Mouse (Mus musculus): ENCODE data around the gene Chd1l. TPM values are rescaled to one million over a fixed set of nuclear protein-coding genes. Genes with fewer than 3 reads are reported as not detected.

Gene Chd1l
- total RNA-seq (2021) = 10 to 100 TPM; 12.1 to 14.9 TPM
- long read RNA-seq, experiment 1, transcript Chd1l-201 (23 exons, 3,008 nt) = major isoform, 8 of 32 reads
- long read RNA-seq, experiment 1, partial matches to known transcripts = 5 of 32 reads
- long read RNA-seq, experiment 1, other reads (novel, unspliced or antisense) = 19 of 32 reads
- long read RNA-seq, experiment 2, partial matches to known transcripts = 3 of 15 reads
- long read RNA-seq, experiment 2, other reads (novel, unspliced or antisense) = 9 of 15 reads

- DNase-seq = peak; percentile 95
Observed at GRCm38 (mm10) chr3:97609845-97610410, at the start of gene Chd1l. Gene Chd1l, minus strand, starts transcription at chr3:97610203.

- DNase-seq = no peak
Observed at GRCm38 (mm10) chr3:97659746-97660145, 49.7 kb upstream of the Chd1l start.

GRCm38 (mm10) chr3:97658426-97659193 lies 48.6 kb upstream of the Chd1l start:
- peak; percentile 18 for DNase-seq

- peak; percentile 100 for DNase-seq
Observed at GRCm38 (mm10) chr3:97657655-97658411, 47.8 kb upstream of the Chd1l start, which contains the start of gene Prkab2. Gene Prkab2, plus strand, starts transcription at chr3:97658193.

GRCm38 (mm10) chr3:97654901-97655300 lies 44.9 kb upstream of the Chd1l start:
- DNase-seq = peak; percentile 47

GRCm38 (mm10) chr3:97653781-97654180 lies 43.8 kb upstream of the Chd1l start:
- no peak for DNase-seq

GRCm38 (mm10) chr3:97651604-97652003 lies 41.6 kb upstream of the Chd1l start:
- DNase-seq = no peak

GRCm38 (mm10) chr3:97649469-97649868 lies 39.5 kb upstream of the Chd1l start:
- DNase-seq = peak; percentile 22

GRCm38 (mm10) chr3:97649022-97649421 lies 39.0 kb upstream of the Chd1l start:
- DNase-seq = no peak

GRCm38 (mm10) chr3:97648518-97648917 lies 38.5 kb upstream of the Chd1l start:
- DNase-seq = no peak

- no peak for DNase-seq
Observed at GRCm38 (mm10) chr3:97642001-97642400, 32.0 kb upstream of the Chd1l start.

GRCm38 (mm10) chr3:97641396-97641795 lies 31.4 kb upstream of the Chd1l start:
- DNase-seq = no peak

GRCm38 (mm10) chr3:97634288-97634761 lies 24.3 kb upstream of the Chd1l start:
- DNase-seq = peak; percentile 69

- DNase-seq = no peak
Observed at GRCm38 (mm10) chr3:97633456-97633855, 23.5 kb upstream of the Chd1l start.

GRCm38 (mm10) chr3:97631258-97631860 lies 21.4 kb upstream of the Chd1l start:
- DNase-seq = no peak

GRCm38 (mm10) chr3:97630746-97631145 lies 20.7 kb upstream of the Chd1l start:
- no peak for DNase-seq

GRCm38 (mm10) chr3:97629941-97630340 lies 19.9 kb upstream of the Chd1l start:
- DNase-seq = no peak

- peak; percentile 82 for DNase-seq
Observed at GRCm38 (mm10) chr3:97628391-97629001, 18.5 kb upstream of the Chd1l start, which contains the start of gene Fmo5. Gene Fmo5, plus strand, starts transcription at chr3:97628804.

- DNase-seq = no peak
Observed at GRCm38 (mm10) chr3:97627893-97628292, 17.9 kb upstream of the Chd1l start.

- no peak for DNase-seq
Observed at GRCm38 (mm10) chr3:97624611-97625010, 14.6 kb upstream of the Chd1l start.

- DNase-seq = no peak
Observed at GRCm38 (mm10) chr3:97620657-97621056, 10.7 kb upstream of the Chd1l start.

Measured in adrenal gland, postnatal 10 days (tissue).